Mouse (Mus musculus): ENCODE measurements around the gene Ralgds.

The Ralgds gene

DNA sequence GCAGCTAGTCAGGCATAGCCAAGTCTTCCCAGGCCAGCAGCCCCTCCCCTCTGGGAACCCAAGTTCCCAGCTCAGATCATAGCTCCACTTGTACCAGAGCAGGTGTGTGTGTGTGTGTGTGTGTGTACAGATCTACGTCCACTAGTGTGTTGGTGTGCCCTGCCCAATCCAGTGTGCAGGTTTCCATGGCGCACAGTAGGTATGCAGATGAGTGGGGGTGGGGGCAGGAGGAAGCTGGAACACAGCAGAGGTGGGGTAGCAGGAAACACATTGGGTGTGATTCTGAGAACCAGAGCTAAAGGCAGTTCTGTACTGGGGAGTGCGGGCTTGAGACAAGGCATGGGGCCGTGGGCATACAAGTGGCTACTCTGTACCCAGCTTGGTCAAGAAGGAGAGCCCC, 51.5 kb downstream of the Ralgds start:
- in situ Hi-C loops (cut with MseI, MboI), result no loop called here

- in situ Hi-C loops (cut with MseI, MboI), result no loop called here
Measured at GRCm38 (mm10) chr2:28566545-28566944, 53.6 kb downstream of the Ralgds start.

DNA sequence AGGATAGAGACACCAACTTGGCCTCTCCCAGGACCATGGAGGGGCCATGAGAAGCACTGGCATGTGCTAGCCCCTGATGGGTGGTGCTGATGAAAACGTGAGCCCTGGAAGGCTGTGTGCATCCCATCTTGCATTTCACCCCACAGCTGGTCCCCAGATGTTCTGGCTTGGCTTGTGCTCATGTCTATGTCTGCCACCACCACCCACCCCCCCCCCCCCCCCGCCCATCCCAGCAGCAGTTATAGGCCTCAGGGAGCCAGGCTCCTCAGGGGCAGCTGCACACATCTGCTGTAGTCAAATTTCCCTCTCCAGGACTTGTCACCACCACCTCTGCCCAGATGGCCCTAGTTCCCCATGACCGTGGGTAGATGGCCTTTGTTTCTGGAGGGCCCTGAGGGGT, 57.0 kb downstream of the Ralgds start:
- in situ Hi-C loops (cut with MseI, MboI), result no loop called here

DNA sequence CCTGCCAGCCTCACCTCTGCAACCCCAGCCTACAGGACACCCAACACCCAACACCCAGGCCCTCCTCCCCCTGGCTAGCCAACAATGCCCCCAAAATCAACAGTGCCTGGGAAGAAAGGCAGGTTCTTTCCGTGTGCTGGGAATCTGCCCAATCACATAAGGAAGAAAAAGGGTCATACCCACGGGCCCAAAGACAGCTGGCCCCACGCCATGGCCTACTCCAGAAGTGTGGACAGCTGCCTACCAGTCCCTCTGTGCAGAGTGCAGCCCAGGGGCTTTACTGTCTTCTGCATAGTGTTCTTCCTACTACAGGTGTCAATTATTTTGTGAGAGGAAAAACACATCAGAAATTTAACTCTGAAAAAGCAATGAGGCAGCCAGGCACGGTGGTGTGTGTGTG, 62.4 kb downstream of the Ralgds start:
- in situ Hi-C loops (cut with MseI, MboI), result no loop called here

- in situ Hi-C loops (cut with MseI, MboI), result no loop called here
Measured at GRCm38 (mm10) chr2:28576815-28577214, 63.9 kb downstream of the Ralgds start.

DNA sequence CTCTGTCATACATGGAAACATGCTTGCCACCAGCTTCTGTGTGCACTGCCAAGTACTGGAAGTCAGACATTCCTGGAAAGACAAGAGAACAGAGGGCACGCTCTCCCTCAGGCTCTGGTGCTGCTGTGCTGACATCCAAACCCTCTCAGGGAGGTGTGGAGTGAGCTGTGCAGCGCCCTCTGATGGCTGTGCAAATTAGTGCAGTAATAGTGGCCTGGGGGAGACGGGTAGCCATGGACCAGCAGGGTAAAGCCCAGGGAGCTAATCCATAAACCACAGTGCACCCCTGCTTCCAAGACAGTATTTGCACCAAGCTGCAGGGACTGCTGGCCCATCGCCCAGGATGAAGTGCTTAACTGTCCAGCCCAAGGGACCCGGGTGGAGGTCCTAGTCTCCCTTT, 65.1 kb downstream of the Ralgds start:
- in situ Hi-C loops (cut with MseI, MboI), result no loop called here

- in situ Hi-C loops (cut with MseI, MboI), result no loop called here
Measured at GRCm38 (mm10) chr2:28582647-28583353, 69.9 kb downstream of the Ralgds start.

- in situ Hi-C loops (cut with MseI, MboI), result no loop called here
Measured at GRCm38 (mm10) chr2:28583651-28584050, 70.7 kb downstream of the Ralgds start, which contains the start of gene Gtf3c5. Gene Gtf3c5, minus strand, starts transcription at chr2:28583751.

DNA sequence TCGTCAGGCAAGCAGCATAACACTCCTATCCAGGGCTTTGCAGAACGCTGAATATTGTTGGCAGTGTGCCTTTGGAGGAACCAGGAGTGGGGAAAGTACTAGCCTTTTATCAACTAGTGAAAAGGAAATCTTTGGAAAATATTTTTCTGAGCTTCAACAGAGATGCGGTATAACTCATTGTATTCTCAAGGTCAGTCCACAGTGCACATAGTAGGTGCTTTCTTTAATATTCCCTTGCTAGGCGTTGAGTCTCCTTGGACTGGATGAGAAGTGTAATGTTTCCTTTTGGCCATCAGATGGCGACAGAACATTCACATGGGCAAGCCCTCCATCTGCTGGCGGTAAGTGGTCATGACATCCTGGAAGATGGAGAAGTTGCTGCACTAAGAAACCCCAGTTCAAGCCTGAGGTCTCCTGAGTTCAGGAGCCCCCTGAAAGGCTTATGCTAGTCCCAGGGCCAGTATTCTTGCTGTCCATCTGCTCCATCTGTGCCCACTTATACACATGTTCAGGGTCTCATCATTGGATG, 72.2 kb downstream of the Ralgds start:
- in situ Hi-C loops (cut with MseI, MboI), result no loop called here

DNA sequence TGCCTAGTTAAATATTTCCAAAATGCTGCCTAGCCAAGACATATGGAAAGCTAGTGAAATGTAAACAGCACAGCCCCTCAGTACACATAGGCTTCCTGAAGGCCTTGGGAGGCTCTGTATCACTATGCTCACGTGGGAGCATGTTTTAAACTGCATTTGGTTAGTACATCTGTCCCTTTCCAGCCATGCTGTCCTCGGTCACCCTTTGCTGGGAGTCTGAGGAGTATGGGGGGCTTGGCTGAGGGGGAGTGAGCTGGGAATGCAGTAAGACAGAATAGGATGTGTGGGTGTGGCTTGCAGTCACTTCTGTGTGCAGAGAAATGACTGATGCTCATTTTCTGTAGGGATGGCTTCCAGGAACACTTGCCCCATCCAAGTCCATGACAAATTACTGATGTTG, 72.8 kb downstream of the Ralgds start:
- in situ Hi-C loops (cut with MseI, MboI), result no loop called here

DNA sequence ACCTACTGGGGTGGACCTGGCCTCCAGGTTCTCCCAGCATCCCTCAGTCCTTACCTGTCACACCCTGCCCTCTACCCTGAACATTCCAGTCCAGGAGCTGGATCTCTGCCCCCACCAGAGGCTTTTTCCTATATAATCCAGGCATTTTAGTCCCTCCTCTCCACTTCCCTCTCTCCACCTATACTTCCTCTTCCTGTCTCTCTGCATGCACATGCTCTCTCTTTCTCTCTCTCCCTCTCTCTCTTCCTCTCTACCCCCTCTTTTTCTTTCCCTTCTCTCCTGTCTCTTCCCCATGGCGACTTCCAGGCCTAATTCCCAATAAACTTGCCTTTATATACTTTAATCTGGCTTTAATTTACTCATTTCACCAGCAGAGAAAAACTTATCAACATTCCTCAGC, 75.6 kb downstream of the Ralgds start:
- in situ Hi-C loops (cut with MseI, MboI), result no loop called here

DNA sequence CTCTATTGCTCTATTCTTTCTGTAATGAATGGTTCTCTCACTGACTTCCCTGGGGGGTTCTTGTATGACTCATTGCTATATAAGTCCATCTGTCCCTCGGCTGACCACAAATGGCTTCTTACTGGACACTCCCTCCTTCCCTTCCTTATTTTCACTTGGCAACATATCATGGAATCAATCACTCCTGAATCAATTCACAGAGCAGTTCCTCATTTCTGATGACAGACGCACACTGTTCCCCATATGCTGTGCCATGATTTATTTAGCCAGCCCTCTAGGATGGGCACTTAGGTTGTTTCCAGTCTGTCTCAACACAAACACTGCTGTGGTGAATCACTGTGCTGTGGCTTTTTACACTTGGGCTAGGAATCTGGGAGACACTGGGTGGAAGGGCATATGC, 78.6 kb downstream of the Ralgds start:
- in situ Hi-C loops (cut with MseI, MboI), result loop anchor here in 1 of 2 experiments (5.0 kb wide), 1 partner anchor 36 kb away; no protein-coding TSS in a partner anchor

- in situ Hi-C loops (cut with MseI, MboI), result loop anchor here in 1 of 2 experiments (5.0 kb wide), 1 partner anchor 34 kb away; no protein-coding TSS in a partner anchor
Measured at GRCm38 (mm10) chr2:28592809-28593208, 79.9 kb downstream of the Ralgds start.

DNA sequence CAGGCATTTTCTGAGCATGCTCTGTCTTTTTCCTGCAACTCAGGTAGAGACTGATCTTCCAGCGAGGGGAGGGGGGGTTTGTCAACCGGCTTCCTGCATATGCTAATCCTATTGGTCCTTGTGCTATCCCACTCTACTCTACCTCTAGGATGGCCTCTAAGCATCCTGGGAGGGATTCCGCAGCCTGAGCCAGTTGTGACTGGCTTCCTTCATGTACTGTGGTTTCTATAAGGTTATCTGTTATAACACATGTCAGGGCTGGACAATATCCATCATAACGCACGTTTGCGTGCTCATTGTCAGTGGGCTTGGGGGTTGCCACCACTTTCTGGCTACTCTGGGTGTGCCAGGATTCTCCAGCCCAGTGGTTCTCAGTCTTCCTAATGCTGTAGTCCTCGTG, 83.1 kb downstream of the Ralgds start:
- in situ Hi-C loops (cut with MseI, MboI), result no loop called here

GRCm38 (mm10) chr2:28596998-28597397, 84.1 kb downstream of the Ralgds start:
- in situ Hi-C loops (cut with MseI, MboI), result no loop called here

DNA sequence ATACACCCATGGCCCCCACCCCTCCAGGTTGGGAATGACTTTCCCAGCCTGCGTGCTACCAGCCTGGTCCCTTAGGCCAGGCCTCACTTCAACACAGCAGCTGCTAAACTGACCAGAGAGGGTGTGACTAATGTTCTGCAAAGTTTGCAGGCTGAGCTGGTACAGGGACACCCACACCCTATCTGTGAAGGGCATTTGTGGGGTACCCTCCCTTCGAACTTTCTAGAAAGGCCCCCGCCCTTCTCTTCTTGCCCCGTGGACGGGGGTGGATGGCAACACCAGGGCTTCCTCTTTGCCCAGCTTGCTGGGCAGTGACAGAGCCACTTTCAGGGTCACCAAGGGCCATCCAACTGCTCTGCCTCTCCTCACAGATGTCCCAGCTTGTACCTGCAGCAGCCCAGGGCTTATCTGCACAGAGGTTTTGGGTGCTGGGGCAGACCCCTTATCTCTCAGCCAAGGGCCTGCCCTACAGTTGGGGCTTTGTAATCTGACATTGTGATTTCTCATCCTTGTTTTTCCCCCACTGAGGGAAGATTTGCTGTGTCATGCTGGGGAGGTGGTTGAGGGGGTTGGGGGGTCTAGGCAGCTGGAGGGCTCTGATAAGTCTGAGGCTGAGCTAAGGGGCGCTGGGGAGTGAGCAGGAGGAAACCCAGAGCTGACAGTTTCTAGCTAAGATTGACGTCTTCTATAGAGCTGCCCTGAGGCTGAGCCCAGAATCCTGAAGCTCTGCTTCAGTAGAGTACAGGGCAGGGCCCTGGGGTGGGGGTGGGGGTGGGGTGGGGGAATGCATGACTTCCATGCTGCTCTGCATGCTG, 85.0 kb downstream of the Ralgds start:
- in situ Hi-C loops (cut with MseI, MboI), result no loop called here

- in situ Hi-C loops (cut with MseI, MboI), result no loop called here
Measured at GRCm38 (mm10) chr2:28598692-28599568, 86.0 kb downstream of the Ralgds start.

- in situ Hi-C loops (cut with MseI, MboI), result no loop called here
Measured at GRCm38 (mm10) chr2:28599569-28599900, 86.6 kb downstream of the Ralgds start.

DNA sequence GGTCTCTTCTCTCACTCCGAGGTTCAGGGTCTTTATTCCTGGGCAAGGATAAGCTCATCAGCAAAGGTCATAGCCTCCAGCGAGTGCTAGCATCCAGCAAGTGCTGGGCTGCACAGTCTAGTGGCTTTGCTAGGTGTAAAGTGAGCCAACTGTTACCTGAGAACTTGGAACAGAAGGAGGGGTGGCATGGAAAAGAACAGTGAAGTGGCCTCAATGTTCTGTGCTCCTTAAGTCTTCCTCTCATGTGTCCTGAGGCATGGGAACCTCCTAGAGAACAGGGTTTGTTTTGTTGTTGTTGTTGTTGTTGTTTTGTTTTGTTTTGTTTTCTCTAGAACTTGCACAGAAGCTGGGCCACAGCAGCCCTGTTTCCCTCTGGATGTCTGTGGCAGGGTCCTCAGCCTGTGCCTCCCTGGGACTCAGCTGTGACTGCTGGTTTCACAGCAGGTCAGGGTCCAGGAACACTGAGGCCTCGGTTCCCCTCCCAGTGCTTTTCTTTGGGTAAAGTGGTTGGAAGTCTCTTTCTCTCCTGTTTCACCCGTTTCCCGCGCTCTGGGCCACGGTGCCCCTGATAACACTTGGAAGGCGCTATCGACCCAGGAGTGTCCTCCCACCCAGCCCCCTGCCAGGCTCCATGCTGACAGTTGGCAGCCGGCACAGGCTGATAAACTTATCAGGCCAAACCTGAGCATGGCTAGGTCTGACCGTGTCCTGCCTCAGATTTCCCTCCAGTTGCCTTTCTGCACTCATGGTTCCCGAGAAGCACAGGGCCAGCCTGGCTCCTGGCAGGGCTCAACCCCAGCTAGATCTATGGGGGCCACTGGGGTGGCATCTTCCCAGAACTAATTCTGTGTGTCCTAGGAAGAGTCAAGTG, 89.0 kb downstream of the Ralgds start:
- in situ Hi-C loops (cut with MseI, MboI), result no loop called here

Data from mouse trophoblast stem cell (cell line).